Mouse (Mus musculus): ENCODE results near the gene Sgpp1. TPM values are rescaled to one million over a fixed set of nuclear protein-coding genes. Genes with fewer than 3 reads are reported as not detected.

The Sgpp1 gene
- polyA plus RNA-seq, 1 experiment from 2014 or later: 12.2 TPM

Other genes starting within 250 kb of the Sgpp1 start
- 20.3 and 20.5 TPM in 2 replicates for gene Ppp2r5e, start 139.5 kb downstream of the Sgpp1 start, polyA plus RNA-seq (2015; fragmentation: Nextera tagmentation; extraction: Ambion mirVana)
- gene Wdr89, start 66.2 kb downstream of the Sgpp1 start, polyA plus RNA-seq (2015; fragmentation: Nextera tagmentation; extraction: Ambion mirVana): 5.5 and 5.7 TPM in 2 replicates
- gene Syne2, start 82.4 kb upstream of the Sgpp1 start, polyA plus RNA-seq (2015; fragmentation: Nextera tagmentation; extraction: Ambion mirVana): 46.2 and 55.0 TPM in 2 replicates

Data from hindbrain, embryonic 15.5 days (tissue).